Mouse (Mus musculus) left cerebral cortex, postnatal 25 days (tissue): ENCODE measurements at regions not wholly inside any gene's neighbourhood (a gene's known extent, or its start where the extent isn't known, plus 50 kb on each side); places are given as distances from the start of the nearest gene placed in this dataset.

ENCODE experiments used
- DNase-seq, 2 experiments: peaks; one replicate each; pipeline ENCODE4 v3.0.0; 2022; ENCODE audit warnings: low spot score in 2 of 2, mixed read lengths in 1 of 2
- intact Hi-C: fragments of 180-260 bp; cut with DNase I; formaldehyde crosslinking; loops from one replicate; pipeline ENCODE4 v1.15.1; 2025

DNA sequence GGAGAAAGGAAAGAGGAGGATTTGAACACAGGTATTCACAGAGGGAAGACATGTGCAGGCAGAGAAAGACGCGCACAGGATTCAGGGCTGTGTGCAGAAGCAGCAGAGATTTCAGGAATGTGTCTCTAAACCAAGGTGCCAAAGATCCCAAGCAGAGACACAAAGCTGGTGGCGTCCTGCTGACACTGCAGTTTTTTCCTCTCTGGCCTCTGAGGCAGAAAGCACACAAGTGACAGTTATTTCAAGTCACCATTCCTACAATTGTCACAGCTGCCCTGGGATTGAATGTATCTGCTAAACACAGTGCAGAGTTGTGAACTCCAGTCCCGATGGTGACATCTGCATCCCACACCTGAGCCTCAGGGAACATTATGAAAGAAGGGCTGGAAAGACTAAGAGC, 107.1 kb upstream of the Slc22a12 start:
- no peak for DNase-seq
- intact Hi-C loops, result no loop called here

DNA sequence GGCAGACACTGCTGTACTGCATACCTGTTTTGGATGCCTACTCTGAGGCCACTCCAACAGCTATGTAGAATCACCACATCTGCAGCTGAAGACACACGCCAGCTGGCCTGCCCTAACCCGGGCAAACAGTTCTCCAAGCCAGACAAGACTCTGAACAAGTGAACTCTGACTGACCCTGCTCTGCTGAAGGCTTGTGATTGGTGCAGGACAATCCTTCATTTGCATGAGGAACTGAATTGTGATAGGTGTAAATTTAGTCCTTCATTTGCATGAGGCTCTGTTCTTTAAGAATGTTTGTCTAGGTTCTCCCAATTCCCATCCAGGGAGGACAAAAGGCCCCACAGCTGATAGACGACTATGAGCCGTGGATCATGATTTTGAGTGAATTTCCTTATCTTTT, 104.9 kb upstream of the Slc22a12 start:
- intact Hi-C loops, result no loop called here
- no peak for DNase-seq

DNA sequence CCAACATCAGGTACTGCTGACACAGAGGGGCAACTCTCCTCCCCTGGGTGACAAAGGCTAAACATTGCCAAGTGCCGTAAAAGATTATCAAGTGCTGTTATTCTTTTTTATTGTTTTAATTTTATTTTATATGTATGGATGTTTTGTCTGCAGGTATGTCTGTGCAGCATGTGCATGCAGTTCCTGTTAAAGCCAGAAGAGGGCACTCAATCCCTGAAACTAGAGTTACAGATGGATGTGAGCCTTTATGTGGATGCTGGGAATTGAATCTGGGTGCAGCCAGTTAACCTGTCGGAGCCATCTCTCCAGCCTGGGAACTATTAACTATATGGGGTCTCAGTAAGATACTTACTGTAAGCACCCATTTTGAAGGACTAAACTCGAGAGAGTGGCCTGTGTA, 104.4 kb upstream of the Slc22a12 start:
- no peak for DNase-seq
- intact Hi-C loops, result no loop called here

- intact Hi-C loops, result no loop called here
- DNase-seq, result no peak
Observed at GRCm38 (mm10) chr19:6645912-6646311, 103.1 kb upstream of the Slc22a12 start.

DNA sequence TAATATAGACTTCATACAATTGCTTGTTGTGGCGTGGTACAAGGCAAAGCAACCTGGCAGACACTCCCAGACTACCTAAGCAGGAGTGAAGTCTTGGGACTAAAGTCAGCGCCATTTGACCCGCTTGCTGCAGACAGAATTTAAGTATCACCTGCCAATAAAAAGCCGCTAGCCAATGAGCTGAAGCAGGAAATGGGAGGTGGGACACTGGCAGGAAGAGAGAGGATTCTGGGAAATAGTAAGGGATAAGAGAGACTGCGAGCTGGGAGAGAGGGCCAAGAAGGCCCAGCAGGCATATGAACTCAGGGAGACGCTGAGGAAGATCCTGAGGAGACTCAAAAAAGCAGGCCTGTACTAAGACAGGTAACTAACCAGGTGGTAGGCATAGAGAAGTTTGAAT, 102.0 kb upstream of the Slc22a12 start:
- DNase-seq, result no peak
- intact Hi-C loops, result no loop called here

DNA sequence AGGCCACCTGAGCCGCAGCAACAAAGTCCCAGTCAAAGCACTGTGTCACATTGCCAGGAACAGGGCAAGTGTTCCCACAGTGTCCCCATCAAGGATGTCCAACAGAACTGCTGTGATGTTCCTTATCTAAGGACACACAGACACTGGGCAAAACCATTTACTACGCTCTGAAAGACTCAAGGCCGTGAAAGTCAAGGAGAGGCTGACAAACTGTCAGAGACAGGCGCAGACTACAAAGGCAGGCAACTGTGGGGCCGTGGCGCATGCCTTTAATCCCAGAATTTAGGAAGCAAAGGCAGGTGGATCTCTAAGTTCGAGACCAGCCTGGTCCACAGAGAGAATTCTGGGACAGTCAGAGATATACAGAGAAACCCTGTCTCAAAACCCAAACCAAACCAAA, 96.8 kb upstream of the Slc22a12 start:
- intact Hi-C loops, result no loop called here
- DNase-seq, result no peak

- intact Hi-C loops, result no loop called here
- DNase-seq, result no peak
Observed at GRCm38 (mm10) chr19:6633400-6633799, 90.6 kb upstream of the Slc22a12 start.

- intact Hi-C loops, result no loop called here
Observed at GRCm38 (mm10) chr19:6631817-6632216, 89.0 kb upstream of the Slc22a12 start.

GRCm38 (mm10) chr19:6630613-6630940, 87.7 kb upstream of the Slc22a12 start:
- intact Hi-C loops, result no loop called here
- no peak for DNase-seq

More at GRCm38 (mm10) chr19:6631817-6632216, 89.0 kb upstream of the Slc22a12 start:
- no peak for DNase-seq

DNA sequence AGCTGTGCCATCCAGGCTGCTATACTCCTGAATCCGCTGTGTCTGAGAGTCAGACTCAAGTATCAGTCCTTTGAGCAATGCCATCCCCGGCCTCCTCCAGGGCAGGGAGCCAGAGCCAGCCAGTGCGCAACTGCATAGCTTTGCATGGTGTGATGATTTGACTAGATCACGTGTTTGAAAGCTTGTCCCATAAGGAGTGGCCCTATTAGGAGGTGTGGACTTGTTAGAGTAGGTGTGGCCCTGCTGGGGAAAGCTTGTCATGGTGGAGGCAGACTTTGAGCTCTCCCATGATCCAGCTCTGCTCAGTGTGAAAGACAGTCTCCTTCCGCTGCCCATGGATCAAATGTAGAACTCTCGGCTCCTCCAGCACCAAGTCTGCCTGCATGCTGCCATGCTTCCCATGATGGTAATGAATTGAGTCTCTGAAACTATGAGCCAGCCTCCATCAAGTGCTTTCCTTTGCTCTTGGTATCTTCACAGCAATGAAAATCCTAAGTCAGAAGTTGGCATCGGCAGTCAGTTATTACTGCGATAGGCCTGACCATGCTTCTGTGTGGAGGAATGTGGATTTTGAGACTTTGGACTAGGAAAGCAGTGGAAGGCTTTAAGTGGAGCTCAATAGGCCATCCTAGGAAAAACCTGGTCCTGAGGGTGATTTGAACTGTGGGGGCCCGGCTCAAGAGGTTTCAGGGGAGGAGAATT, 87.2 kb upstream of the Slc22a12 start:
- no peak for DNase-seq
- intact Hi-C loops, result no loop called here

DNA sequence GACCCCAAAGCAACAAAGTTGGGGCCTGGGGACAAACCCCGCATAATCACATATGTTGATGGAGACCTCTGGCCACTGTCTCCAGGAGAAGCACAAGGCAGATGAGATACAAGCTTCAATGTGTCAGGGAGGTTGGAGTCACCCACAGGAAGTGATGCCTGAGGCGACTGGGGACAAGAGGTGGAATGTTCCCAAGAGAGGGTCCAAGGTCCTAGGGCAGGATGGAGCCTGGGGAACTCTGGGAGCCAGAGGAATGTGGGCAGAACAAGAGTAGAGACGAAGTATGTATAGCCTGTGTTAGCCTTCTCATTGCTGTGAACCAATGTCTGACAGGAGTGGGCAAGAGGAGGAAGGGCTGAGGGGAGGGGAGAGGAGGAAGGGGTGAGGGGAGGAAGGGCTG, 82.7 kb upstream of the Slc22a12 start:
- intact Hi-C loops, result no loop called here
- no peak for DNase-seq

DNA sequence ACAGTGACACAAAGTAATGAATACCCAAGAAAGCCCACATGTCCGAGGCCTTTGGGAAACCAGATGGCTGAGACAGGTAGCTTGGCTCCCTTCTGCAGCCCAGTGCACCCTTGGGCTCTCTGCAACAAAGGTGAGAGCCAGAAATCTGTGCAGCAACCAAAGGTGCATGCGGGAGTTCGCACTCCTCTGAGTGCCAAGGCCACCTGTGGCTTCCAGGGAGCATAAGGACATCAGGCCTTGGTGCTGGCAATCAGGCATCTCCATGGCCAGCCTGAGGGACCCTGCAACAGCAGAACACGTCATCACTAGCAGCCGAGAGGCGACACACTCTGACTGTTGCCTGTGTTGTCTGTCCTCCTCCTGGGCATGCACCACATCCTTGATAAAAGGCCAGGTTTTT, 78.2 kb upstream of the Slc22a12 start:
- intact Hi-C loops, result no loop called here
- DNase-seq, result no peak

GRCm38 (mm10) chr19:6619546-6619945, 76.7 kb upstream of the Slc22a12 start:
- no peak for DNase-seq
- intact Hi-C loops, result no loop called here

DNA sequence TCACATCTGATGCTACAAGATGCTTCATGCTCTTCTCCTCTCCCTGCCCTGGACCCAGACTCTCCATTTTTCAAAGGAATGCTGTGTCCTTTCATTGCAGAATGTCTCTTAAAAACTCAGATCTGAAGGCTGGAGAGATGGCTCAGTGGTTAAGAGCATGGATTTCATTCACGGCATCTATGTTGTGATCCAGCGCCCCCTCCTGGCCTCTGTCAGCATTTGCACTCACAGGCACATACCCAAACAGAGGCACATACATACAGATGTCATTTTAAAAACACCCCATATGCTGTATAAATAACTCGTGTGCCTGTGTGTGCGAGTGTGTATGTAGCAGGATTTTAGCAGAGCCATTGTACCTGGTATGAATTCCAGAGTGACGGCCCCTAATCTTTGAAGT, 73.8 kb upstream of the Slc22a12 start:
- intact Hi-C loops, result no loop called here
- DNase-seq, result no peak

DNA sequence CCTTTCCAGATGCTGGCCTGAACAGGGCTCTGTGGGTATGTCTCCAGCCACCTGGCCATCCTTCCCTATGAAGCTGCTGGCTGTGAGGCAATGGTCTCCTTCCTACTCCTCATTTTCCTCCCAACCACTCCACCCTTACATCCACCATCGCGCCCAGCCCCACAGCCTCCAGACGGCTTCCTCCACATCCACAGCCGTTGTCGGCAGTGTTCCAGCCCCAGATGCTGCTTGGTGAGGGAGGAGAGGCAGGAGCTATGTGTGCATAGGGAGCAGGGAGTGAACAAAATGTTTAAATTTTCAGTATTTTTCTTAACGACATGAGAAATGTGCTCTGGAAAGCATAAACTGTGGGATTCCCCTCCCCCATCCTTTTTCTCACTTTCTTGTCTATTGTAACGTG, 69.6 kb upstream of the Slc22a12 start:
- DNase-seq, result peak; percentile 23 to 59

DNA sequence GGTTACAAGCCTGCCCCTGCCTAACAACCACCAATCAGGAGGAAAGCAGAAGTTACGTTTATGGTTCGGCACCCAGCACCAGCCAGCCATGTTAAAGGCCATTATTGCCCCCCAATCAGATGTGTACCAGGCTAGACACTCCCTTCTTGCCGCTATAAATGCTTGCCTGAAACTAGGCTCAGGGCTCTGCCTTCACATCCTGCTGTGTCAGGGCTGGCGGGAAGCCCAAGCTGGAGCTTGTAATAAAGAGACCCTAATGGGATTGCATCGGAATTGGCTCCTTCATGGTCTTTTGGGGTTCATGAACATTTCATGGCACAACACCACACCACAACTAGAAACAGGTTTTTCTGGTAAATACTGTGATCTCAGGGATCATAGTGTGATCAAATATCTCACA, 69.1 kb upstream of the Slc22a12 start:
- DNase-seq, result no peak
- intact Hi-C loops, result no loop called here

More for the DNA sequence above, 69.6 kb upstream of the Slc22a12 start:
- intact Hi-C loops, result no loop called here

DNA sequence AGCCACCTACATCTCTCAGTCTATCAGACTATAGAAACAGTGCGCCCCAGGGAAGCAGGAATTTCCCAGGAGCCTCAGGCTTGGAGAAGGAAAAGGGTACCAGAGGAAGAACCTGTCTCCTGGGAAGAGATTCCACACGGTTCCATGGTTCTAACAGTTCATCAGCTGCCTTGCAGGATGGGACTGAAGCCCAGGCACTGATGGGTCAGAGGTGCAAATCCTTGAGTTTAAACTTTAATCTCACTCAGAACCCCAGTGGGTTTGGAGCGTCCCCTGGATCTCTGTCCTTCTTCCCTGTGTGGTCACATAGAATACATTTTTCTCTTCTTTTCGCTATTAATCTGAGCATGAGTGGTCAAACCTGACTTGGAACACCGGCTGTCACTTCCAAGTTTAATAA, 67.9 kb upstream of the Slc22a12 start:
- no peak for DNase-seq
- intact Hi-C loops, result no loop called here

- no peak for DNase-seq
- intact Hi-C loops, result no loop called here
Observed at GRCm38 (mm10) chr19:6610051-6610450, 67.2 kb upstream of the Slc22a12 start.

DNA sequence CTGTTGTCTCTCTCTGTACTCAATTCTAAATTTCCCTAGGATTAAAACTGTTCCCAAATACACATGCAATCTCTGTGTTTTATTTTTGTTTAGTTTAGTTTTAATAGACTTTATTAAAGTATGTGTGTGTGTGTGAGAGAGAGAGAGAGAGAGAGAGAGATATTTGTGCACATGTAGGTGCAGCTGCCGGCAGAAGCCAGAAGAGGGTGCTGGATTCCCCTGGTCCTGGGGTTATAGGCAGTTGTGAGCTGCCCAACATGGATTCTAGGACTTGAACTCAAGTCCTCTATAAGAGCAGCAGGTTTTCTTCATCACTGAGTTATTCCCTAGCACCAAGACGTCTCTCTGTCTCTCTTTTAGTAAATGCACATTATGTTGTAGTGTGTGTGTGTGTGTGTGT, 64.7 kb upstream of the Slc22a12 start:
- intact Hi-C loops, result no loop called here
- no peak for DNase-seq

DNA sequence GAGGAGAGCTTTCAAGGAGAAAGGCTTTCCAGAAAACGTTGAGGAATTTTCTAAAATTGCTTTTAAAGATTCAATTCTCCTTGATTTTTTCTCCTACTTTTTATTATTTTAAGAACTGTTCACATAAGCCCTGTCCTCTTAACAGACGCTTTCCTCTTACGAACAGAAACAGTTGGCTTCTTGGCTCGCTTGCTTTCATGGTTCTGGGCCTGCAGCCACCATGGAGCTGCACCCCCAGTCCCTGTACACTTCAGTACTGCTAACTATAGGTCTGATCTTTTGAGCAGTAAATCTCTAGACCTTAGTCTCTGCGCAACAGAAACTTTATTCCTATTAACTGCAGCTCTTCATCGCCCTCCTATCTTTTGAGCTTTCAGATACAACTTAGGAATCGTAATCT, 63.8 kb upstream of the Slc22a12 start:
- intact Hi-C loops, result no loop called here

GRCm38 (mm10) chr19:6604702-6605101, 61.9 kb upstream of the Slc22a12 start:
- DNase-seq, result no peak
- intact Hi-C loops, result no loop called here

More for the DNA sequence above, 63.8 kb upstream of the Slc22a12 start:
- DNase-seq, result peak in 1 of 2 experiments; percentile 55

DNA sequence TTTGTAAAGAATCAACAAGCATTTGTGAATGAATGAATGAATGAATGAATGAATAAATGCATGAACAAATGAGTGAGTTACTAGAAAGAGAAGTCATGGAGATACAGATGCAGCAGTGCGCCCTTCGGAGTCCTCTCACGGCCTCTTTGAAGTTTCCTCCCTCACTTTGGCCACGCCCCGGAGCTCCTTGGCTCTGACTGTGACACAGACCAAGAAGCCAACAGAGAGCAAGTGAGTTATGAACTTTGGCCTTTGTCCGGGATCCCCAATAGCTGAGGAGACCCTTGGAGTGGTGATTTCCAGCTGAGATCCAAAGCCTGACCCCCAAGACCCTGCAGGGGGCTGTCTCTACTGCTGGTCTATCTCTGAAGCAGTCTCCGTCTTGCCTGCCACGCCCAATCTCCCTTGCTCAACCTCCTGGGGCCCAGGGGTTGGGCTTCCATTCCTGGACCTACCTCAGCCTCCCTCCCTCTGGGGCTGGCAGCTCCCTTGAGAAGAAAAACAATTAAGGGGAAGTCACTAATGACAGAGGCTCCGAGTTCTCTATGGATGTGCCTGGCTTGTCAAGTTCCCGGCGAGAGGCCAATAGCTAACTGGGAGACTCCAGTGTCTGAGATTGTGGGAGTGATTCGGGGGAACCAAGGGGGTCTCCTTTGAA, 58.2 kb upstream of the Slc22a12 start:
- no peak for DNase-seq
- intact Hi-C loops, result no loop called here
